Mouse (Mus musculus): ENCODE data around the gene Wdr43. TPM values are rescaled to one million over a fixed set of nuclear protein-coding genes. Genes with fewer than 3 reads are reported as not detected.

Gene Wdr43
- total RNA-seq, 4 experiments from 2014 or later: 26.4 to 29.4 (median 28.1) TPM

DNA sequence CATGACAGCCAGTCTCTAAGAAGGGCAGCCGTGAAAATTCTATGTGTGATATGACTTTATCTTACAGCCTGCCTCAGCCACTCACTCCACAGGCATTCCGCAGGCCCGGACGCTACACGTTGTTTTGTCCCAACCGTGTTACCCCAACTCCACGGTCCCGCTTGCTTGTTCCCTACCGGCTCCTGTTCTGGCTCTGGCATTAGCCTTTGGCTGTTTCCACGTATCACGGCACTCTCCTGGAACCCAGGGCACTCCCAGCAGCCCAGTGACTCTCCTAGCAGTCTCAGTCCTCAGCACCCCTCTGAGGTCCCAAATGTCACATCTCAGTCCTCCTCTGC is 82.9 kb downstream of the Wdr43 start:
- no peak for DNase-seq (ENCODE audit: low spot score in 2 of 2)

DNA sequence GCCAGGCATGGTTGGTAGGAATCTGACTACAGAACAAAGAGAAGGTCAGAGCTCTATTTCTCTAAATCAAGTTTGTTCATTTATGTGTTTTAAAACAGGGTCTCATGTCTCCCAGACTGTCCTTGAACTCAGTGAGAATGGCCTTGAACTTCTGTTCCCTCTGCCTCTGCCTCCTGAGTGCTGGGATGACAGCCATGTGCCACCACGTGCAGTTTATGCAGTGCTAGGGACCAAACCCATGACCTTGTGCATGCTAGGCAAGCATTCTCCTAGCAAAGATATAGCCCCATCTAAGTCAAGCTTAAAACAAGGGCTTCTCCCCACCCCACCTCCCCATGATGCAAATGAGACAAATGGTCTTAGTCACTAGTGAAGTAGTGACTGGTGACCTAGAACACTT is 89.4 kb downstream of the Wdr43 start:
- DNase-seq (ENCODE audit: low spot score in 2 of 2): no peak

- DNase-seq (ENCODE audit: low spot score in 2 of 2): peak in 1 of 2 experiments; percentile 20
Observed at GRCm38 (mm10) chr17:71705550-71706480, 90.1 kb downstream of the Wdr43 start.

GRCm38 (mm10) chr17:71707715-71708114 is 92.0 kb downstream of the Wdr43 start:
- DNase-seq (ENCODE audit: low spot score in 2 of 2): no peak

Other genes starting within 250 kb of the Wdr43 start
- gene Gm4707, start 156.0 kb upstream of the Wdr43 start, total RNA-seq (2022): 1 to 10 TPM in 1 of 4 experiments, under 1 TPM in 2, not detected in 1; 0.27 to 1.2 (median 0.86) TPM
- gene Smchd1, start 140.6 kb upstream of the Wdr43 start, total RNA-seq (2022): 1 to 10 TPM; 6.9 to 9.0 (median 8.2) TPM
- not detected for gene Ndc80, start 89.0 kb upstream of the Wdr43 start, total RNA-seq (2022)
- gene Spdya, start 63.8 kb upstream of the Wdr43 start, total RNA-seq (2022): under 1 TPM in 3 of 4 experiments, not detected in 1; 0.19 to 0.79 (median 0.31) TPM
- 1 to 10 TPM; 1.4 to 2.4 (median 2.1) TPM for gene Togaram2, start 57.4 kb downstream of the Wdr43 start, total RNA-seq (2022)
- gene Pcare, start 137.0 kb downstream of the Wdr43 start, total RNA-seq (2022): not detected
- gene Clip4, start 152.6 kb downstream of the Wdr43 start, total RNA-seq (2022): 100 to 1,000 TPM; 105 to 135 (median 118) TPM

All from gastrocnemius, adult 8-10 months (tissue).